In the genomic region with DNA sequence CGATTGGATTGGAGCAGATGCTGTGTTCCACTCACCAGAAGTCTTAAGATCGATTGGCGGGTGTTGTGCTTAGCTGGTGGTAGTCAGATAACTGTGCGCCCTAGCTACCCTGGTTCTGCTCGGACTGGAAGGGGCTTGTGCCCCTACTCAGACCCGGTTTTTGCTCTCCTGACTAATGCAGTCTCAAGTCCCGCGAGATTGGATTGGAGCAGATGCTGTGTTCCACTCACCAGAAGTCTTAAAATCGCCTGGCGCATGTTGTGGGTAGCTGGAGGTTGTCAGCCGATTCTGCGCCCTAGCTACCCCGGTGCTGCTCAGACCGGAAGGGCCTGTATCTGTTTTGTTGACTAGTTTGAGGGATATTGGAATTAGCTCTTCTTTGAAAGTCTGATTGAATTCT, we compare ENCODE assay signal across 20 mouse cellular contexts. TPM values are rescaled to one million over a fixed set of nuclear protein-coding genes. Genes with fewer than 3 reads are reported as not detected.
DNase-seq lines count a peak whose midpoint lies in the region; ATAC-seq and TF ChIP-seq lines count a peak whose summit lies in the region.
"Had no signal": no experiment of that assay in that cellular context is flagged by ENCODE, and none has a peak within 500 bp of the region (broad histone marks: within the 10 kb centered on the region; RNA-seq: fewer than 3 reads in every experiment).

No protein-coding gene starts in this region.

- H3K9me3 ChIP-seq in heart, embryonic 13.5 days = no peaks in the 10 kb centered on the region
- H3K9me3 ChIP-seq: embryonic facial prominence, embryonic 12.5 days; liver, embryonic 15.5 days had no signal

- H3K4me1 ChIP-seq in cerebellum, adult 2 months (ENCODE audit: control insufficient read depth, insufficient read depth, low read length) = no peaks in the 10 kb centered on the region
- H3K4me1 ChIP-seq in heart, embryonic 13.5 days = no peaks in the 10 kb centered on the region
- H3K4me1 ChIP-seq: embryonic facial prominence, embryonic 12.5 days; liver, embryonic 15.5 days; midbrain, embryonic 10.5 days had no signal

- H3K27ac ChIP-seq in cerebellum, adult 2 months (ENCODE audit: insufficient read depth, low read length) = peak overlapping the region; percentile 82
- H3K27ac ChIP-seq in heart, embryonic 13.5 days (replicated peaks) = no peak overlapping the region
- H3K27ac ChIP-seq: embryonic facial prominence, embryonic 12.5 days; liver, embryonic 15.5 days; midbrain, embryonic 10.5 days had no signal

- peak overlapping the region; percentile 54 for H3K4me3 ChIP-seq in cerebellum, adult 2 months (replicated peaks; ENCODE audit: insufficient read depth, low read depth, low read length)
- H3K4me3 ChIP-seq in heart, embryonic 13.5 days = peak overlapping the region; percentile 28
- H3K4me3 ChIP-seq: embryonic facial prominence, embryonic 12.5 days; liver, embryonic 15.5 days; midbrain, embryonic 10.5 days had no signal

- intact Hi-C loops in heart, postnatal 10 days (cut with DNase I) = no loop called here
- intact Hi-C loops in left cerebral cortex, postnatal 4 days (cut with DNase I) = no loop called here
- intact Hi-C loops in left cerebral cortex, postnatal 14 days (cut with DNase I) = no loop called here

- DNase-seq in cerebellum, adult 2 months = peak in 1 of 2 experiments; percentile 18
- DNase-seq in cerebellum, adult 8-10 months = no peak
- DNase-seq in heart, postnatal 10 days = no peak
- DNase-seq in left cerebral cortex, postnatal 4 days = peak; percentile 3
- no peak for DNase-seq in left cerebral cortex, postnatal 14 days (ENCODE audit: low spot score in 2 of 2)
- DNase-seq in ZHBTc4 (ENCODE audit: low read depth, low spot score) = peak; percentile 79
- DNase-seq in adrenal gland, adult 18-20 months (ENCODE audit: low spot score in 2 of 2) = no peak
- DNase-seq: adrenal gland, adult 2 months; kidney, adult 18-20 months; thymus, postnatal 25 days had no signal

- no peak for TF ChIP-seq CTCF in cerebellum, adult 2 months (IDR thresholded peaks at IDR 0.05; ENCODE audit: borderline replicate concordance, insufficient read depth, low read depth, low read length)

- H3K27me3 ChIP-seq in cerebellum, adult 2 months (ENCODE audit: control insufficient read depth, insufficient read depth, low read length) = no peaks in the 10 kb centered on the region
- no peaks in the 10 kb centered on the region for H3K27me3 ChIP-seq in heart, embryonic 13.5 days (replicated peaks)
- H3K27me3 ChIP-seq: embryonic facial prominence, embryonic 12.5 days; liver, embryonic 15.5 days; Patski had no signal

- ATAC-seq in heart, embryonic 13.5 days (ENCODE audit: extremely low read depth, insufficient number of reproducible peaks, low FRiP score, low TSS enrichment) = no peak
- ATAC-seq: Patski had no signal

- no peak for TF ChIP-seq POLR2A in cerebellum, adult 2 months (IDR thresholded peaks at IDR 0.05; ENCODE audit: borderline replicate concordance, insufficient read depth, low read length)

- no peaks in the 10 kb centered on the region for H3K36me3 ChIP-seq in heart, embryonic 13.5 days
- H3K36me3 ChIP-seq: embryonic facial prominence, embryonic 12.5 days; liver, embryonic 15.5 days; midbrain, embryonic 10.5 days had no signal

- peak overlapping the region; percentile 58 for H3K4me2 ChIP-seq in heart, embryonic 13.5 days
- H3K4me2 ChIP-seq: embryonic facial prominence, embryonic 12.5 days; liver, embryonic 15.5 days had no signal

- WGBS in cerebellum, adult 2 months = 37% methylated on average over 14 of the region's 14 CpGs
- 43% methylated on average over 14 of the region's 14 CpGs for WGBS in heart, embryonic 13.5 days

- H3K9ac ChIP-seq in heart, embryonic 13.5 days = no peak overlapping the region
- H3K9ac ChIP-seq: embryonic facial prominence, embryonic 12.5 days; liver, embryonic 15.5 days had no signal

RNA-seq across cellular contexts. Expression of a gene that starts 13.2 kb away (rescaled TPM):
- polyA plus RNA-seq in cerebellum, adult 2 months (2012; rRNA removed) = 0.26 and 0.73 TPM in 2 replicates
- polyA plus RNA-seq in heart, embryonic 13.5 days (2015; fragmentation: Nextera tagmentation; extraction: Ambion mirVana) = not detected in 2 replicates
- total RNA-seq in heart, postnatal 10 days (2021) = not detected
- total RNA-seq in left cerebral cortex, postnatal 4 days (2021) = not detected
- total RNA-seq in left cerebral cortex, postnatal 14 days (2021) = not detected
- not detected for total RNA-seq in adrenal gland, adult 18-20 months (2021)
- total RNA-seq: adrenal gland, adult 2 months; gastrocnemius, postnatal 4 days; layer of hippocampus, postnatal 25 days; left cerebral cortex, postnatal 36 days had no signal
- polyA plus RNA-seq: adrenal gland, adult 2 months; embryonic facial prominence, embryonic 12.5 days; hindbrain, embryonic 11.5 days; large intestine, adult 2 months; liver, embryonic 15.5 days; midbrain, embryonic 10.5 days had no signal

RNA-seq across cellular contexts. Expression of a gene that starts 36.7 kb away (rescaled TPM):
- polyA plus RNA-seq in cerebellum, adult 2 months (2012; rRNA removed) = 4.2 and 6.2 TPM in 2 replicates
- polyA plus RNA-seq in heart, embryonic 13.5 days (2015; fragmentation: Nextera tagmentation; extraction: Ambion mirVana) = 3.0 and 3.9 TPM in 2 replicates
- total RNA-seq in heart, postnatal 10 days (2021) = 10 to 100 TPM in 1 of 2 experiments, 1 to 10 TPM in 1; 6.7 to 11.1 TPM
- total RNA-seq in left cerebral cortex, postnatal 4 days (2021) = 1 to 10 TPM; 6.0 TPM
- 1 to 10 TPM; 3.6 to 3.7 TPM for total RNA-seq in left cerebral cortex, postnatal 14 days (2021)
- total RNA-seq in adrenal gland, adult 18-20 months (2021) = 1 to 10 TPM; 5.6 to 8.0 TPM

Comparison
In these comparisons a context has a peak if more than half of its experiments do, and no peak if none do; other contexts are left out.
1. DNase-seq: peak in left cerebral cortex, postnatal 4 days (single experiment) and ZHBTc4 (single experiment); none in cerebellum, adult 8-10 months (single experiment), heart, postnatal 10 days (0 of 2), left cerebral cortex, postnatal 14 days (0 of 2) and adrenal gland, adult 18-20 months (0 of 2).